Mouse (Mus musculus) testis, adult 2 months (tissue): Measurements from ENCODE around the gene Ogfod3.

Experiments
- CTCF ChIP-seq: fragments of 200-500 bp; IDR thresholded peaks from 2 replicates; pipeline ENCODE4 v1.5.1; 2012; ENCODE audit warnings: low read depth, mild to moderate bottlenecking, inconsistent platforms, low read length, moderate library complexity; ENCODE audit not compliant: control insufficient read depth, insufficient read depth, insufficient replicate concordance
- POLR2A ChIP-seq: fragments of 200-500 bp; IDR thresholded peaks from 2 replicates; pipeline ENCODE4 v1.6.1; 2012; ENCODE audit warnings: low read depth, mild to moderate bottlenecking, inconsistent platforms, low read length, moderate library complexity; ENCODE audit not compliant: control insufficient read depth

- no peak for TF ChIP-seq POLR2A
- no peak for TF ChIP-seq CTCF
These were observed 61.0 kb downstream of the Ogfod3 start for GRCm38 (mm10) chr11:121143325-121144015.
